15 mouse cellular contexts compared by ENCODE assay signal in the genomic region with DNA sequence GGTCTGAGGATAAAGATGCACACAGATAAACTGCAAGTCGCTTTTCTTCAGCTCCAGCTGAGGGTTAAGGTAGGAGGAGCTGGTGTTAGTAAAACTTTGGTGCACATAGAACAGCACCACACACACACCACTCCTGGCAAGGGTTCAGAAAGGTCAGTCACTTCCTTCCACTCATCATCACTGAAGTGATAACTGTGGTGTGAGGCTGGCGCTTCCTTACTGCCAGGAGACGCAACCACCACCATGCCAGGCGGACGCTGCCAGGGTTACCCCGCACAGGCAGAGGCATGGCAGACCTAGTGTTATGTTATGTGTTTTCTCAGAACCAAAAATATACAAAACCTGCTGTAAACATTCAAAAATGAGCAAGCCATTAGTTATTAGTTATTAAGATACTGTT.
DNase-seq lines count a peak whose midpoint lies in the region.
"Had no signal": no experiment of that assay in that cellular context is flagged by ENCODE, and none has a peak within 500 bp of the region (broad histone marks: within the 10 kb centered on the region; RNA-seq: fewer than 3 reads in every experiment).

No protein-coding gene starts in this region.

- DNase-seq in cerebellum, adult 18-20 months: peak; percentile 50
- DNase-seq in cerebellum, adult 11 months: no peak
- DNase-seq in left cerebral cortex, postnatal 4 days: peak; percentile 25
- DNase-seq in left cerebral cortex, adult 9 months (ENCODE audit: low spot score in 2 of 2): no peak
- peak; percentile 63 for DNase-seq in cerebellum, adult 9-11 months
- DNase-seq in natural killer cell, adult 2 months (ENCODE audit: low spot score in 2 of 2): peak; percentile 29 to 57
- DNase-seq in retina, postnatal 1 day: no peak
- DNase-seq: adrenal gland, adult 2 months; forebrain, postnatal 0 days; gastrocnemius, postnatal 14 days; kidney, adult 18-20 months; layer of hippocampus, postnatal 36 days; lung, embryonic 14.5 days; right cerebral cortex, adult 18-20 months; thymus, adult 2 months had no signal

- intact Hi-C loops in left cerebral cortex, postnatal 4 days (cut with DNase I): no loop called here

Comparison
In these comparisons a context has a peak if more than half of its experiments do, and no peak if none do; other contexts are left out.
1. DNase-seq: peak in cerebellum, adult 18-20 months (2 of 2), left cerebral cortex, postnatal 4 days (single experiment), cerebellum, adult 9-11 months (single experiment) and natural killer cell, adult 2 months (2 of 2); none in cerebellum, adult 11 months (single experiment), left cerebral cortex, adult 9 months (0 of 2) and retina, postnatal 1 day (single experiment).